Mouse (Mus musculus): ENCODE measurements at regions not wholly inside any gene's neighbourhood (a gene's known extent, or its start where the extent isn't known, plus 50 kb on each side); places are given as distances from the start of the nearest gene placed in this dataset. TPM values are rescaled to one million over a fixed set of nuclear protein-coding genes. Genes with fewer than 3 reads are reported as not detected.
A peak's percentile ranks its signal among the peaks of the same experiment; 100 is the strongest.

DNA sequence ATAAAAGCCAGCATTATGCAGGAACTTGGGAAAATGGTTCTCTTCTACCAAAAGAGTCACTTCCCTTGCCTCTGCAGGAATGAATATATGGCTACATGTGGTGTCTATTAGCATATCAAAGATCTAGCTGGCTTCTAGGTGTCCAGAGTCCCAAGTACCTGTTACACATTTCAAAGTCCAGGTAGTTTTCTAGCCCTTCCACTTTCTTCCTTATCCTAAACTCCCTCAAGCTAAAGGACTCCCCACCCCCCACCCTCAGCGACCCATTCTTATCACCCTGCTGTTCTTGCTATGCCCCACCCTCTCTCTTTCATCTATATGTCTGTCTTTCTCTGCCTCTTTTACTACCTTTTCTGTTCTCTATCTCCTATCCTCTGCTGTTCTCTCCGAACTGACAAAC lies 288.3 kb upstream of the Cntn4 start:
- Histone ChIP-seq H3K36me3 (ENCODE audit: control insufficient read depth, insufficient read depth, low read length) (no peaks in the 10 kb centered on the region), H3K9ac (ENCODE audit: low read length) (no peak overlapping the region), H3K9me3 (ENCODE audit: control insufficient read depth, low read length) (no peaks in the 10 kb centered on the region), H3K27me3 (ENCODE audit: control insufficient read depth, insufficient read depth, low read length) (no peaks in the 10 kb centered on the region), H3K27ac (replicated peaks) (no peak overlapping the region), H3K4me3 (ENCODE audit: low read depth, low read length) (no peak overlapping the region), H3K4me2 (replicated peaks; ENCODE audit: low read depth) (no peak overlapping the region), H3K4me1 (replicated peaks; ENCODE audit: control insufficient read depth, insufficient read depth) (no peaks in the 10 kb centered on the region)
- TF ChIP-seq EP300 (optimal IDR thresholded peaks at IDR 0.05), result no peak
- no peak for TF ChIP-seq CTCF (IDR thresholded peaks at IDR 0.05; ENCODE audit: low read depth)
- ATAC-seq (ENCODE audit: low FRiP score, low TSS enrichment) (no peak), DNase-seq (ENCODE audit: low spot score) (no peak)
- WGBS, result 30% methylated on average over 2 of the region's 2 CpGs

DNA sequence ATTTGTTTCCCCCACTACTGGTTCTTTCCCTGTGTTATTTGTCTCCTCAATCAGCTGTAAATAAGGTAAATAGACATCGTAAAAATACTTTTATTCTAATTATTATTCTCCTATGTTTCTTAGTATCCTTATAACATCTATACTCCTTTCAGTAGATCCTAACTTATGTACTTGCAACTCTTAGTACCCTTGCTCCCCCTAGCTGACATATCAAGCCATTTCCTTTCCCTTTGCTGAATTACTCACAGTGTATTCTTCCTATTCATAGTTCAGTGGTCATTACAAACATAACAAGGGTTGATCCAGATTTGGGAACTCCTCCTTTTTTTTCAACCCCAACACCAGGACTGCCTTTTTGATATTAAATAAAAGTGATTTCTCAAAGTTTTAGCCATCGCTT lies 279.1 kb upstream of the Cntn4 start:
- no peak for DNase-seq (ENCODE audit: low spot score)
- Histone ChIP-seq H3K36me3 (ENCODE audit: control insufficient read depth, insufficient read depth, low read length) (no peaks in the 10 kb centered on the region), H3K27ac (replicated peaks) (no peak overlapping the region), H3K4me3 (ENCODE audit: low read depth, low read length) (no peak overlapping the region), H3K4me2 (replicated peaks; ENCODE audit: low read depth) (no peak overlapping the region), H3K9me3 (ENCODE audit: control insufficient read depth, low read length) (no peaks in the 10 kb centered on the region), H3K27me3 (ENCODE audit: control insufficient read depth, insufficient read depth, low read length) (no peaks in the 10 kb centered on the region), H3K9ac (ENCODE audit: low read length) (no peak overlapping the region), H3K4me1 (replicated peaks; ENCODE audit: control insufficient read depth, insufficient read depth) (no peaks in the 10 kb centered on the region)
- no peak for ATAC-seq (ENCODE audit: low FRiP score, low TSS enrichment)
- WGBS, result 96% methylated on average over 2 of the region's 2 CpGs
- TF ChIP-seq EP300 (optimal IDR thresholded peaks at IDR 0.05), result no peak
- peak; percentile 15; the same call in 1 of the 2 replicates for TF ChIP-seq CTCF (IDR thresholded peaks at IDR 0.05; ENCODE audit: low read depth)

DNA sequence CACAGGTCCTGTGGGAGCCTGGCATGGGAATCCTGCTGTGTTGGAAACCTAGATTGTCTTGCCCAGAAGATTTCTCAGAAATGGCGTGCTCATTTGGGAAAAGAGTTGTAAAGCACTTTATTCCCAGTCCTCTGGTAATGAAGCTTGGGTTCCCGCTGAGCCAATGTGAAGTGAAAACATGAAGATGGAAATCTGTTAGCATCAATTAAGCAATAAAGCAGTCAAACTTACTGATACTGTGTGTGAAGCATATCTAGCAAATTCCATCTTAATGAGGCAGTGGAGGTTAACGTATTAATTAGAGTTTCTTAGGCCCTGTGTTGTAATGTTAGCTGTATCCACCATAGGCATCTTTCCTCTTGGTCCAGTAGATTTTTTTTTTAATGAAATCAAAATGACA lies 259.9 kb upstream of the Cntn4 start:
- Histone ChIP-seq H3K36me3 (ENCODE audit: control insufficient read depth, insufficient read depth, low read length) (no peaks in the 10 kb centered on the region), H3K4me1 (replicated peaks; ENCODE audit: control insufficient read depth, insufficient read depth) (no peaks in the 10 kb centered on the region), H3K27ac (replicated peaks) (no peak overlapping the region), H3K4me3 (ENCODE audit: low read depth, low read length) (no peak overlapping the region), H3K27me3 (ENCODE audit: control insufficient read depth, insufficient read depth, low read length) (no peaks in the 10 kb centered on the region), H3K9ac (ENCODE audit: low read length) (no peak overlapping the region), H3K9me3 (ENCODE audit: control insufficient read depth, low read length) (no peaks in the 10 kb centered on the region), H3K4me2 (replicated peaks; ENCODE audit: low read depth) (no peak overlapping the region)
- ATAC-seq (ENCODE audit: low FRiP score, low TSS enrichment) (no peak), DNase-seq (ENCODE audit: low spot score) (no peak)
- 87% methylated on average over 3 of the region's 3 CpGs for WGBS
- TF ChIP-seq EP300 (optimal IDR thresholded peaks at IDR 0.05), result no peak
- no peak for TF ChIP-seq CTCF (IDR thresholded peaks at IDR 0.05; ENCODE audit: low read depth)

- DNase-seq (ENCODE audit: low spot score), result no peak
- no peaks in the 10 kb centered on the region for H3K36me3 ChIP-seq (ENCODE audit: control insufficient read depth, insufficient read depth, low read length)
- H3K27me3 ChIP-seq (ENCODE audit: control insufficient read depth, insufficient read depth, low read length), result no peaks in the 10 kb centered on the region
- H3K27ac ChIP-seq (replicated peaks), result no peak overlapping the region
- H3K4me1 ChIP-seq (replicated peaks; ENCODE audit: control insufficient read depth, insufficient read depth), result no peaks in the 10 kb centered on the region
- WGBS, result 34% methylated on average over 1 of the region's 1 CpGs
- H3K4me2 ChIP-seq (replicated peaks; ENCODE audit: low read depth), result no peak overlapping the region
- ATAC-seq (ENCODE audit: low FRiP score, low TSS enrichment), result no peak
- H3K4me3 ChIP-seq (ENCODE audit: low read depth, low read length), result no peak overlapping the region
- no peak for TF ChIP-seq EP300 (optimal IDR thresholded peaks at IDR 0.05)
- no peak for TF ChIP-seq CTCF (IDR thresholded peaks at IDR 0.05; ENCODE audit: low read depth)
- H3K9ac ChIP-seq (ENCODE audit: low read length), result no peak overlapping the region
- H3K9me3 ChIP-seq (ENCODE audit: control insufficient read depth, low read length), result no peaks in the 10 kb centered on the region
Observed at GRCm38 (mm10) chr6:105447208-105447607, 230.3 kb upstream of the Cntn4 start.

- Histone ChIP-seq H3K36me3 (ENCODE audit: control insufficient read depth, insufficient read depth, low read length) (no peaks in the 10 kb centered on the region), H3K27me3 (ENCODE audit: control insufficient read depth, insufficient read depth, low read length) (no peaks in the 10 kb centered on the region), H3K4me3 (ENCODE audit: low read depth, low read length) (no peak overlapping the region), H3K4me1 (replicated peaks; ENCODE audit: control insufficient read depth, insufficient read depth) (no peaks in the 10 kb centered on the region), H3K27ac (replicated peaks) (no peak overlapping the region), H3K9me3 (ENCODE audit: control insufficient read depth, low read length) (no peaks in the 10 kb centered on the region), H3K9ac (ENCODE audit: low read length) (no peak overlapping the region), H3K4me2 (replicated peaks; ENCODE audit: low read depth) (no peak overlapping the region)
- 78% methylated on average over 5 of the region's 5 CpGs for WGBS
- no peak for TF ChIP-seq EP300 (optimal IDR thresholded peaks at IDR 0.05)
- DNase-seq (ENCODE audit: low spot score) (no peak), ATAC-seq (ENCODE audit: low FRiP score, low TSS enrichment) (no peak)
Observed at GRCm38 (mm10) chr6:105483388-105483787, 194.1 kb upstream of the Cntn4 start.

- Histone ChIP-seq H3K36me3 (ENCODE audit: control insufficient read depth, insufficient read depth, low read length) (no peaks in the 10 kb centered on the region), H3K9me3 (ENCODE audit: control insufficient read depth, low read length) (no peaks in the 10 kb centered on the region), H3K4me1 (replicated peaks; ENCODE audit: control insufficient read depth, insufficient read depth) (no peaks in the 10 kb centered on the region), H3K9ac (ENCODE audit: low read length) (no peak overlapping the region), H3K27ac (replicated peaks) (no peak overlapping the region), H3K4me3 (ENCODE audit: low read depth, low read length) (no peak overlapping the region), H3K4me2 (replicated peaks; ENCODE audit: low read depth) (no peak overlapping the region), H3K27me3 (ENCODE audit: control insufficient read depth, insufficient read depth, low read length) (no peaks in the 10 kb centered on the region)
- TF ChIP-seq CTCF (IDR thresholded peaks at IDR 0.05; ENCODE audit: low read depth) (no peak), EP300 (optimal IDR thresholded peaks at IDR 0.05) (no peak)
- DNase-seq (ENCODE audit: low spot score) (no peak), ATAC-seq (ENCODE audit: low FRiP score, low TSS enrichment) (no peak)
Observed at GRCm38 (mm10) chr6:105493308-105493707, 184.2 kb upstream of the Cntn4 start.

Small RNA genes in the stretch of these regions (microRNA-seq; reads per million reads assigned to microRNA genes)
- not detected for gene Gm25570
